Mouse (Mus musculus) gastrocnemius, postnatal 36 days (tissue): ENCODE measurements around the gene Shpk. TPM values are rescaled to one million over a fixed set of nuclear protein-coding genes. Genes with fewer than 3 reads are reported as not detected.

Source experiments
- DNase-seq, 2 experiments: peaks; one replicate each; pipeline ENCODE4 v3.0.0; 2022
- intact Hi-C: fragments of 180-260 bp; cut with DNase I; formaldehyde crosslinking; loops from one replicate; pipeline ENCODE4 v1.15.1; 2025
- long read RNA-seq, 2 experiments: library from polyadenylated mRNA; stranded (forward); transcript quantifications; one replicate each; pipeline ENCODE4 v2.0.0; 2021
- total RNA-seq, 2 experiments: library from RNA; stranded (reverse); gene quantifications; 2 replicates each; pipeline ENCODE4 v1.2.3; 2021

Gene Shpk
- under 1 TPM; 0.47 to 0.69 TPM for total RNA-seq
- long read RNA-seq, experiment 1, result 0 reads
- long read RNA-seq, experiment 2, result 0 reads

- peak; percentile 91 to 93 for DNase-seq
- intact Hi-C loops, result no loop called here
These were observed at the start of gene Shpk for GRCm38 (mm10) chr11:73199230-73199712. Shpk (plus strand) TSS chr11:73199460.

GRCm38 (mm10) chr11:73155071-73155470, 44.2 kb upstream of the Shpk start:
- no peak for DNase-seq
- intact Hi-C loops, result no loop called here

DNA sequence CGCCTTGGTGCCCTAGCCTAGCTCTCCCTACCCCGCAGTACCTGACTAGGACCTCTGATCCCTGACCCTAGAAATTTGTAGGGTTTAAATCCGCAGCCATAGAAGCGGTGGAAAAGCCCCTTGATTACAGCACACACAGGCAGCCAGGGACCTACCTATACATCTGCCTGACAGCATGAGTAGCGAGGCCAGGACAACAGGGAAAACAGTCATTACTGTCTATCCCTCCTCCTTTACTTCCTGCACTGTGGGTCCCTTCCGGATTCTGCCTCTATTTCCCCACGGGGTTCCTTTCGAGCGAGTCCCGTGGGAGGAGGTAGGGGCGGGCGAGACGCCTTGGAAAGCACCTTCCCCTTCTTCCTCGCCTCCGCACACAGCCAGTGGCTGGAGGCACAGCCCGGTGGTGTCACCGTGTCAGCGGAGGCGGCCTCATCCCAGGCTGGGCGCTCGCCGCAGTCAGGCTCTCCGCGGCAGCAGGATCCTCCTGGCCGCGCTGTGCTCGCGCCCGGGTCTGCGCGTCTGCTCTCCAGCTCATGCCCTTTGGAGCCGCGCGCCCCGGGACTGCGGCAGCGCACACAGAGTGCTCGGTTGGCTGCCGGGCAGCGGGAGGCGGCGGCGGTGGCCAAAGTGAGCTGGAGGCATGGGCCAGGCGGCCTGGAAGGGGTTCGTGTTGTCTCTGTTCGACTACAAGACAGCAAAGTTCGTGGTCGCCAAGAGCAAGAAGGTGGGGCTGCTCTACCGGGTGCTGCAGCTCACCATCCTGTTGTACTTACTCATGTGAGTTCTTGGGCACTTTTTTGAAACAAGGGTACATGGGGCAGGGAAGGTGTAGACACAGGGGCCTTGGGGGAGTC, 39.1 kb upstream of the Shpk start, which contains the start of gene P2rx5:
TSS of gene P2rx5 (plus strand) at position 465 of the 854 bp plus-strand sequence.
- intact Hi-C loops, result loop anchor here (2.0 kb wide), 1 partner anchor 21 kb away; the partner anchor contains the start of gene Haspin
- peak; percentile 36 to 49 for DNase-seq

DNA sequence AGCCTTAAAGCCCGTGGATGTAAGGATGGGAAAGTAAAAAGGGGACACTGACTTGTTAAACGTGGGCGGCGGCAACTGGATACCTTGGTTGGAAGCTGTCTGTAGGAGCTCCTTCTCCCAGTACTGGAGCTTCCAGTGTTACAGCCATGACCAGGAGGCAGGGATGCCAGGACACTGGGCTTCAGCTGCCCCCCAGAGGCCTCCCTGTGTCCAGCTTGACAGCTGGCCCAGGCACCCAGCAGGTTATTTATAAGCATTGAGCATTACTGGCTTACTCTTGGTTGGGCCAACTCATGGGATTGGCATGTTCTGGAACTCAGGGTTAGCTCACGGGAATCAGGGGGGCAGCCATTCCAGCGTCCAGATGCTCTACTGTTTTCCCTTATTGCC, 38.5 kb upstream of the Shpk start:
- intact Hi-C loops, result loop anchor here (2.0 kb wide), 1 partner anchor 22 kb away; the partner anchor contains the start of gene Haspin
- DNase-seq, result peak; percentile 50 to 53

DNA sequence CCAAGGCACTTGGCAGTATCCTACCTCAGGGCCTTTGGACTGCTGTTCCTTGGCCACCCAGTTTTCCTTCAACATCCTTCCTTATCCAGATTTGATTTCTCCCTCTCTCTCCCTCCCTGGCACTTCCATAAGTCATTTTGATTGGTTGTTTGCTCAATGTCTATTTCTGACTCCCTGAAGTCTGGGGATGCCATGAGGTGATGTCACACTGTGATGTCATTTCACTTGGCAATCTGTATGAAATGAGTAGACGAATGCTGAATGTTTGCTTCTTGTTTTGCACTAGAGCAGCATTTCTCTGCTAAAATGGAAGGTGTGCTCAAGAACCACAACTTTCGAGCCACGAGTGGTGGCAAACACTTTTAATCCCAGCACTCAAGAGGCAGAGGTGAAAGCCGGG, 37.6 kb upstream of the Shpk start:
- intact Hi-C loops, result loop anchor here (2.0 kb wide), 1 partner anchor 23 kb away; the partner anchor contains the start of gene Haspin
- no peak for DNase-seq

GRCm38 (mm10) chr11:73162284-73162683, 37.0 kb upstream of the Shpk start:
- intact Hi-C loops, result no loop called here
- no peak for DNase-seq

- intact Hi-C loops, result loop anchor here (2.0 kb wide), 1 partner anchor 29 kb away; the partner anchor contains the start of gene Haspin
- DNase-seq, result no peak
These were observed 31.2 kb upstream of the Shpk start for GRCm38 (mm10) chr11:73168071-73168470.

GRCm38 (mm10) chr11:73168576-73168975, 30.7 kb upstream of the Shpk start:
- intact Hi-C loops, result loop anchor here (2.0 kb wide), 1 partner anchor 30 kb away; the partner anchor contains the start of gene Haspin
- DNase-seq, result no peak

DNA sequence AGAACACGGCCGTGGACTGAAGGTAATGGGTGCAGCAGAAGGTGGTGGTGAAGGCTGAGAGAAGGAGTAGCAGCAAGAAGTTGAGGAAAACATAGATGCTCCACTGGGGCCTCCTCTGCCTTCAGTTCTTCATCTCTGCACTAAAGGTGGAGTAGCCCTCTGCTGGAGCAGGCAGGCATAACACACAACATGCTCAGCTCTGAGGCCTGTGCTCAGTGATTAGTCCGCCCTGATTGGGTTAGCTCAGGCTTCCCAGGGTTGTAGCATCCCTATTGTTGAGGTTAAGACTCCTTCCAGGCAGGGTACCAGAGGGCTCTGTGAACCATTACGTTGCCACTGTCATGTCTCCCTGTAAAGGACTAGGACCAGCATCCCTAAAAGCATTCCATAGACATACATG, 30.0 kb upstream of the Shpk start:
- intact Hi-C loops, result loop anchor here (2.0 kb wide), 1 partner anchor 30 kb away; the partner anchor contains the start of gene Haspin
- DNase-seq, result peak in 1 of 2 experiments; percentile 38

- intact Hi-C loops, result no loop called here
- peak in 1 of 2 experiments; percentile 34 for DNase-seq
These were observed 27.1 kb upstream of the Shpk start for GRCm38 (mm10) chr11:73172186-73172585.

GRCm38 (mm10) chr11:73175612-73176011, 23.6 kb upstream of the Shpk start:
- no peak for DNase-seq
- intact Hi-C loops, result no loop called here

- intact Hi-C loops, result no loop called here
- DNase-seq, result peak in 1 of 2 experiments; percentile 37
These were observed 23.1 kb upstream of the Shpk start for GRCm38 (mm10) chr11:73176186-73176585.

DNA sequence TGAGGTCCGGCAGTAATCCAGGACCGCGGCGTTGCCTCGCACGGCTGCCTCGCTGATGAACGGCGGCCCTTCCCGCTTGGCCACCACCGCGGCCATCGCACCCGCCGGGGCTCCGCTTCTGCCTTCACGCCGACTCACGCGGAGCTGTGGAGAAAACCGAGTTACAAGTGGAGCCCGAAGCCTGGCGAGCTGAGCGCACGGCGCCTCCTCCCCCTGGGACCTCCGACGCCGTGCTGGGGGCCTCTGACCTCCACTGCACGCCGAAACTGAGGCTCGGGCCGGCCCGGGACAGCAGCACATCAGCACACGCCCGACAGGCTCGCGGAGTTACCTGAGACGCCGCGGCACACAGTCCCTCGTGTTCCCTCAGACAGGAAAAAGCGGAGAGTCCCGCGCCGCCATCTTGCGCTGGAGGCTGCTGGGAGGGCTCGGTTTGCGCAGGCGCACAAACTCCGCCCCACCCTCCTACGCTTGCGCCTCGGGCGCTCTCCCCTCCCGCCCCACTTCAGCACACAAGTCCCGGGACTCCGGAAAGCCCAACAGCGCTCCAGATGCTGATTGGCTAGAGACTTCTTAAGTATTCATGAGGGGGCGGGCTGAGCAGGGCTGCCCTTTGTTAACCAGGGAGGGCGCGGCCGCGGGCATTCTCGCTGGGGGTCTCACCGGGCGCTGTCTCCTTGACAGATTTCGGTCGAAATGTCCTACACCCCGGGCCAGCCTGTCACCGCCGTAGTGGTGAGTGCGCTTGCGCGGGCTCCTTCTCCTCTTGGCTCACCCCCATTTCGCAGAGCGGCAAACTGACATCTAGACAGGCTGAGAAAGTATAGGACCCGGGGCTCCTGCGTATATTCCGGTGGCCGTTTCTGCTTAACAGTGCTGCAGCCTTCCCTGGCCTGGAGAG, 22.4 kb upstream of the Shpk start, which contains the start of the genes Emc6 and Tax1bp3:
TSS of gene Emc6 (minus strand) at position 430 of the 901 bp plus-strand sequence.
TSS of gene Tax1bp3 (plus strand) at position 476 of the 901 bp plus-strand sequence.
- DNase-seq, result peak; percentile 89 to 95
- intact Hi-C loops, result no loop called here

DNA sequence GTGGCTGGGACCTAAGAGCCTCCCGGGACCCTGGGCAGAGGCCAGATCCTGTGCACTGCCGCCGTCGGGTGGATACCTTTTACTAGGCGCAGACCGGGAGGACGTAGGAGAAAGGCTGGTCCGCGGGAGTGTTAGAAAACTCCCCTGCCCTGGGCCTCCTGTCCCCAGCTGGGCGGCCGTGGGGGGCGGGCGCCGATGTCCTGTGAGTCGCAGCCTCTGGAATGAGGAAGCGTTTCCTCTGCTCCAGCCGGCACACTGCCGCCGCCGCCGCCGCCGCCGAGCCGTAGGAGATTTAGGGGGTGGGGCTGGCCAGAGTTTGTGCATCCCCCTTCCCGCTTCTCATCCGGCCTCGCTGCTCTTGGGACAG, 21.8 kb upstream of the Shpk start:
- intact Hi-C loops, result no loop called here
- peak; percentile 70 to 74 for DNase-seq

DNA sequence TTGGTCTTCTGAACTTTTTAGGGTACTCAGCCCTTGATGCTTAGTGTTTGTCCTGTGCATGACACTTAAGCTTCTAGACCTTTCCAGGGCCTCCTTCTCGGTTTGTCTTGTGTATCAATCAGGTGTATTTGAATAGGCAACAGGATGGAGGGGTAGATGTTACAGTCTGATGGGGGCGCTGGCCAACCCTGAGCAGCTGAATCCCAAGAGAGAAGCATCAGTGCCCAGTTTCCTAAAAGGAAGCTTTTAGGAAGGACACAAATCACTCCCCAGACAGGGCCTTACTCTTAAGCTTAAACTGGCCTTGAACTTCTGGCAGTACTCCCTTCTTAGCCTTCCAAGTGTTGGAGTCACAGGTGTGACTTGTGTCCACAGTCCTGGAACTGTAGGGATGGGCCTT, 21.4 kb upstream of the Shpk start:
- intact Hi-C loops, result no loop called here
- no peak for DNase-seq

GRCm38 (mm10) chr11:73185872-73186615, 13.2 kb upstream of the Shpk start:
- no peak for DNase-seq
- intact Hi-C loops, result no loop called here

GRCm38 (mm10) chr11:73187231-73187630, 12.0 kb upstream of the Shpk start:
- no peak for DNase-seq
- intact Hi-C loops, result no loop called here

- intact Hi-C loops, result no loop called here
- no peak for DNase-seq
These were observed 6.2 kb upstream of the Shpk start for GRCm38 (mm10) chr11:73193047-73193446.

DNA sequence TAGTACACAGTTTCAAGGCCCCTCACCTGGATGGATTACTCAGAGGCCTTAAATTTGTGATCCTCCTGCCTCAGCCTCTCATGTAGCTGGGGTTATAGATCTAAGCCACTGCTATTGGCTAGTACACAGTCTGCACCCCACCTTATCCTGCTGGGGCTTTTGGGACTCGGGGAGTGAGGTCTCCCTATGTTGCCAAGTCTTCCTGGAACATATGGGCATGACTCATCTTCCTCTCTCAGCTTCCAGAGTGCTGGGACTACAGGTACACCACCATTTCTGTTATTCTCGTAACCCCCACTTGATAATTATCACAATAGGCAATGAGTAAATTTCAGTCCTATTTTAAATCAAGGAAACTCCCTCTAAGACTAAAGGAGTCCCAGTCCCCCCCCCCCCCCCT, 4.8 kb upstream of the Shpk start:
- DNase-seq, result no peak
- intact Hi-C loops, result no loop called here

GRCm38 (mm10) chr11:73198190-73198589, 1.1 kb upstream of the Shpk start:
- DNase-seq, result no peak
- intact Hi-C loops, result no loop called here
